ENCODE assay signal across 36 mouse cellular contexts in the genomic region with DNA sequence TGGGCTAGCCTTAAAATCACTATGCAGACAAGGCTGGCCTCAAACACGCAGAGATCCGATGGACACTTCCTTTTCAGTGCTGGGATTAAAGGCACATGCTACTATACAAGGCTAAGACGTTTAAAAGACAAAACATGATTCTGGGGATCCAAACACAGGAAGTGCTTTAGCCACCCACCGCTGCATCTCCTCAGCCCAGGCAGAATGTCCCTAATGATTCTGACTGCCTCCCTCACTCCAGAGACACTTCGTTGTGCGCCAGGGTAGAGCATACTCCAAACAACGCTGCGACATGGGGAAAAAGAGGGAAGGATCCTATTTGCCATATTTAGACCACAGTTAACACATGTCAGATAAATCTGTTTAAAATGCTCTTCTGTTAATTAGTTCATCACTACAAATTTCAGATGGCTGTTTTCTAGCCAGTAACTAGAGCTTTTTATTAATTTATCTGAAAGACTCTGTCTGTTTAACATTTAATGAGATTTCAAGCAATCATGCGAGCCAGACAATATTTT.
A peak's percentile ranks its signal among the peaks of the same experiment; 100 is the strongest.
DNase-seq lines count a peak whose midpoint lies in the region; ATAC-seq and TF ChIP-seq lines count a peak whose summit lies in the region.
"Had no signal": no experiment of that assay in that cellular context is flagged by ENCODE, and none has a peak within 500 bp of the region (broad histone marks: within the 10 kb centered on the region; RNA-seq: fewer than 3 reads in every experiment).

No protein-coding gene starts in this region.

- H3K4me3 ChIP-seq in forebrain, embryonic 14.5 days (ENCODE audit: low read depth, low read length) = no peak overlapping the region
- no peak overlapping the region for H3K4me3 ChIP-seq in forebrain, embryonic 15.5 days
- no peak overlapping the region for H3K4me3 ChIP-seq in lung, embryonic 14.5 days (ENCODE audit: low read depth, low read length)
- no peak overlapping the region for H3K4me3 ChIP-seq in midbrain, embryonic 15.5 days
- no peak overlapping the region for H3K4me3 ChIP-seq in midbrain, embryonic 11.5 days (ENCODE audit: low read depth, low read length)
- no peak overlapping the region for H3K4me3 ChIP-seq in midbrain, postnatal 0 days (ENCODE audit: low read depth, low read length)
- no peak overlapping the region for H3K4me3 ChIP-seq in hindbrain, embryonic 11.5 days (ENCODE audit: low read depth, low read length)
- H3K4me3 ChIP-seq: embryonic facial prominence, embryonic 10.5 days; embryonic facial prominence, embryonic 15.5 days; forebrain, embryonic 13.5 days; gastrocnemius, adult 2 months; limb, embryonic 10.5 days; limb, embryonic 15.5 days; liver, embryonic 13.5 days; lung, embryonic 15.5 days; midbrain, embryonic 12.5 days; myocyte had no signal

- TF ChIP-seq CTCF in lung, embryonic 14.5 days (IDR thresholded peaks at IDR 0.05; ENCODE audit: low read depth) = no peak
- no peak for TF ChIP-seq CTCF in midbrain, postnatal 0 days (IDR thresholded peaks at IDR 0.05)

- DNase-seq in forebrain, embryonic 14.5 days (ENCODE audit: low spot score) = peak; percentile 27
- DNase-seq in lung, embryonic 14.5 days = peak; percentile 59
- no peak for DNase-seq in lung, postnatal 25 days (ENCODE audit: low spot score)
- DNase-seq in midbrain, embryonic 11.5 days (ENCODE audit: low spot score, missing footprints) = no peak
- DNase-seq in midbrain, postnatal 0 days (ENCODE audit: low spot score) = no peak
- DNase-seq in hindbrain, embryonic 11.5 days (ENCODE audit: low spot score) = no peak
- DNase-seq: adrenal gland, adult 2 months; adrenal gland, postnatal 36 days; cerebellum, adult 8-10 months; cerebellum, postnatal 25 days; gastrocnemius, adult 2 months; gastrocnemius, postnatal 36 days; heart, adult 18-20 months; heart, postnatal 36 days; kidney, adult 9 months; kidney, postnatal 36 days; liver, embryonic 13.5 days; right cerebral cortex, adult 18-20 months; spleen, adult 18-20 months; thymus, adult 18-20 months; thymus, postnatal 36 days had no signal

- no peaks in the 10 kb centered on the region for H3K36me3 ChIP-seq in forebrain, embryonic 14.5 days (ENCODE audit: control insufficient read depth, insufficient read depth, low read length)
- no peaks in the 10 kb centered on the region for H3K36me3 ChIP-seq in forebrain, embryonic 15.5 days
- no peaks in the 10 kb centered on the region for H3K36me3 ChIP-seq in lung, embryonic 14.5 days (ENCODE audit: insufficient read depth)
- H3K36me3 ChIP-seq in midbrain, embryonic 15.5 days (replicated peaks) = no peaks in the 10 kb centered on the region
- no peaks in the 10 kb centered on the region for H3K36me3 ChIP-seq in midbrain, embryonic 11.5 days (ENCODE audit: control insufficient read depth, insufficient read depth, low read length)
- H3K36me3 ChIP-seq in midbrain, postnatal 0 days (ENCODE audit: insufficient read depth, low read length) = no peaks in the 10 kb centered on the region
- H3K36me3 ChIP-seq in hindbrain, embryonic 11.5 days (ENCODE audit: control insufficient read depth, insufficient read depth, low read length) = no peaks in the 10 kb centered on the region
- H3K36me3 ChIP-seq: embryonic facial prominence, embryonic 10.5 days; embryonic facial prominence, embryonic 15.5 days; limb, embryonic 10.5 days; limb, embryonic 15.5 days; liver, embryonic 13.5 days; lung, embryonic 15.5 days; midbrain, embryonic 12.5 days had no signal

- no peaks in the 10 kb centered on the region for H3K9me3 ChIP-seq in forebrain, embryonic 14.5 days (replicated peaks; ENCODE audit: control insufficient read depth, low read length)
- no peaks in the 10 kb centered on the region for H3K9me3 ChIP-seq in forebrain, embryonic 15.5 days
- H3K9me3 ChIP-seq in lung, embryonic 14.5 days (ENCODE audit: low read depth, low read length) = no peaks in the 10 kb centered on the region
- no peaks in the 10 kb centered on the region for H3K9me3 ChIP-seq in midbrain, embryonic 15.5 days
- H3K9me3 ChIP-seq in midbrain, embryonic 11.5 days (ENCODE audit: control insufficient read depth, low read length) = no peaks in the 10 kb centered on the region
- H3K9me3 ChIP-seq in midbrain, postnatal 0 days (ENCODE audit: low read length) = no peaks in the 10 kb centered on the region
- H3K9me3 ChIP-seq in hindbrain, embryonic 11.5 days (ENCODE audit: control insufficient read depth, low read length) = no peaks in the 10 kb centered on the region
- H3K9me3 ChIP-seq: embryonic facial prominence, embryonic 10.5 days; embryonic facial prominence, embryonic 15.5 days; forebrain, embryonic 13.5 days; limb, embryonic 10.5 days; limb, embryonic 15.5 days; liver, embryonic 13.5 days; lung, embryonic 15.5 days; midbrain, embryonic 12.5 days had no signal

- no peak overlapping the region for H3K27ac ChIP-seq in forebrain, embryonic 14.5 days (ENCODE audit: low read depth, low read length)
- no peak overlapping the region for H3K27ac ChIP-seq in forebrain, embryonic 15.5 days (replicated peaks)
- no peak overlapping the region for H3K27ac ChIP-seq in lung, embryonic 14.5 days (ENCODE audit: low read depth)
- peak overlapping the region; percentile 46 for H3K27ac ChIP-seq in midbrain, embryonic 15.5 days
- H3K27ac ChIP-seq in midbrain, embryonic 11.5 days (ENCODE audit: low read depth, low read length) = no peak overlapping the region
- peak overlapping the region; percentile 38; the same call in 1 of the 2 replicates for H3K27ac ChIP-seq in midbrain, postnatal 0 days (ENCODE audit: low read depth, low read length)
- H3K27ac ChIP-seq in hindbrain, embryonic 11.5 days (ENCODE audit: low read depth, low read length) = no peak overlapping the region
- H3K27ac ChIP-seq: embryonic facial prominence, embryonic 10.5 days; embryonic facial prominence, embryonic 15.5 days; forebrain, embryonic 13.5 days; gastrocnemius, adult 2 months; hindbrain, embryonic 14.5 days; limb, embryonic 10.5 days; limb, embryonic 15.5 days; liver, embryonic 13.5 days; lung, embryonic 15.5 days; midbrain, embryonic 12.5 days had no signal

- no peaks in the 10 kb centered on the region; the same call in 1 of the 2 replicates for H3K4me1 ChIP-seq in forebrain, embryonic 14.5 days (ENCODE audit: control insufficient read depth, insufficient read depth, low read length)
- no peaks in the 10 kb centered on the region for H3K4me1 ChIP-seq in forebrain, embryonic 15.5 days
- no peaks in the 10 kb centered on the region; the same call in 1 of the 2 replicates for H3K4me1 ChIP-seq in lung, embryonic 14.5 days (ENCODE audit: insufficient read depth)
- peaks cover 21% of the 10 kb centered on the region for H3K4me1 ChIP-seq in midbrain, embryonic 15.5 days
- H3K4me1 ChIP-seq in midbrain, embryonic 11.5 days (ENCODE audit: control insufficient read depth, insufficient read depth, low read length) = peaks cover 5% of the 10 kb centered on the region
- H3K4me1 ChIP-seq in midbrain, postnatal 0 days (ENCODE audit: insufficient read depth, low read length) = peaks cover 9% of the 10 kb centered on the region; the same call in 1 of the 2 replicates
- no peaks in the 10 kb centered on the region for H3K4me1 ChIP-seq in hindbrain, embryonic 11.5 days (replicated peaks; ENCODE audit: control insufficient read depth, insufficient read depth, low read length)
- H3K4me1 ChIP-seq: embryonic facial prominence, embryonic 15.5 days; forebrain, embryonic 13.5 days; limb, embryonic 10.5 days; limb, embryonic 15.5 days; liver, embryonic 13.5 days; lung, embryonic 15.5 days had no signal

- H3K27me3 ChIP-seq in forebrain, embryonic 14.5 days (replicated peaks; ENCODE audit: control insufficient read depth, insufficient read depth, low read length) = no peaks in the 10 kb centered on the region
- H3K27me3 ChIP-seq in forebrain, embryonic 15.5 days = no peaks in the 10 kb centered on the region
- H3K27me3 ChIP-seq in lung, embryonic 14.5 days (ENCODE audit: insufficient read depth, low read length) = no peaks in the 10 kb centered on the region
- no peaks in the 10 kb centered on the region for H3K27me3 ChIP-seq in midbrain, embryonic 15.5 days (replicated peaks)
- no peaks in the 10 kb centered on the region for H3K27me3 ChIP-seq in midbrain, embryonic 11.5 days (ENCODE audit: control insufficient read depth, insufficient read depth, low read length)
- H3K27me3 ChIP-seq in midbrain, postnatal 0 days (ENCODE audit: insufficient read depth, low read length) = no peaks in the 10 kb centered on the region
- H3K27me3 ChIP-seq in hindbrain, embryonic 11.5 days (ENCODE audit: control insufficient read depth, insufficient read depth, low read length) = no peaks in the 10 kb centered on the region
- H3K27me3 ChIP-seq: CH12.LX; embryonic facial prominence, embryonic 15.5 days; forebrain, embryonic 13.5 days; limb, embryonic 15.5 days; liver, embryonic 13.5 days; lung, embryonic 15.5 days; midbrain, embryonic 12.5 days had no signal

- no peak overlapping the region for H3K4me2 ChIP-seq in forebrain, embryonic 14.5 days (ENCODE audit: low read length)
- no peak overlapping the region for H3K4me2 ChIP-seq in forebrain, embryonic 15.5 days (replicated peaks)
- no peak overlapping the region for H3K4me2 ChIP-seq in lung, embryonic 14.5 days
- no peak overlapping the region for H3K4me2 ChIP-seq in midbrain, embryonic 15.5 days
- H3K4me2 ChIP-seq in midbrain, embryonic 11.5 days = no peak overlapping the region
- no peak overlapping the region for H3K4me2 ChIP-seq in midbrain, postnatal 0 days (ENCODE audit: low read depth, low read length, poor library complexity, severe bottlenecking)
- H3K4me2 ChIP-seq in hindbrain, embryonic 11.5 days (replicated peaks; ENCODE audit: low read depth, low read length) = no peak overlapping the region
- H3K4me2 ChIP-seq: embryonic facial prominence, embryonic 15.5 days; forebrain, embryonic 13.5 days; heart, embryonic 11.5 days; hindbrain, embryonic 14.5 days; limb, embryonic 15.5 days; liver, embryonic 13.5 days; lung, embryonic 15.5 days; midbrain, embryonic 12.5 days had no signal

- WGBS in forebrain, embryonic 14.5 days = 63% methylated on average over 9 of the region's 9 CpGs
- 48% methylated on average over 9 of the region's 9 CpGs for WGBS in forebrain, embryonic 15.5 days
- 37% methylated on average over 9 of the region's 9 CpGs for WGBS in lung, embryonic 14.5 days
- 48% methylated on average over 9 of the region's 9 CpGs for WGBS in midbrain, embryonic 15.5 days
- WGBS in midbrain, embryonic 11.5 days = 59% methylated on average over 9 of the region's 9 CpGs
- WGBS in midbrain, postnatal 0 days = 47% methylated on average over 9 of the region's 9 CpGs
- 69% methylated on average over 9 of the region's 9 CpGs for WGBS in hindbrain, embryonic 11.5 days

- H3K9ac ChIP-seq in forebrain, embryonic 14.5 days (ENCODE audit: low read length) = no peak overlapping the region
- no peak overlapping the region for H3K9ac ChIP-seq in forebrain, embryonic 15.5 days (replicated peaks)
- no peak overlapping the region for H3K9ac ChIP-seq in lung, embryonic 14.5 days
- H3K9ac ChIP-seq in midbrain, embryonic 15.5 days = no peak overlapping the region
- H3K9ac ChIP-seq in midbrain, embryonic 11.5 days (ENCODE audit: low read length) = no peak overlapping the region
- H3K9ac ChIP-seq in midbrain, postnatal 0 days (replicated peaks; ENCODE audit: low read length, poor library complexity, severe bottlenecking) = no peak overlapping the region
- no peak overlapping the region for H3K9ac ChIP-seq in hindbrain, embryonic 11.5 days (ENCODE audit: low read depth, low read length)
- H3K9ac ChIP-seq: embryonic facial prominence, embryonic 15.5 days; forebrain, embryonic 13.5 days; hindbrain, embryonic 14.5 days; limb, embryonic 15.5 days; liver, embryonic 13.5 days; lung, embryonic 15.5 days; midbrain, embryonic 12.5 days had no signal

- ATAC-seq in forebrain, embryonic 14.5 days = no peak
- ATAC-seq in forebrain, embryonic 15.5 days (replicated peaks) = no peak
- ATAC-seq in lung, embryonic 14.5 days (ENCODE audit: insufficient read depth) = peak; percentile 75; the same call in 1 of the 2 replicates
- no peak for ATAC-seq in midbrain, embryonic 15.5 days (replicated peaks)
- no peak for ATAC-seq in midbrain, embryonic 11.5 days (ENCODE audit: low FRiP score)
- ATAC-seq in midbrain, postnatal 0 days (ENCODE audit: low FRiP score) = no peak
- no peak for ATAC-seq in hindbrain, embryonic 11.5 days (ENCODE audit: low FRiP score)
- ATAC-seq: activated CD4-positive, CD25-positive, alpha-beta regulatory T cell, adult 4 months; forebrain, embryonic 13.5 days; intestine, postnatal 0 days had no signal

Comparison
In these comparisons a context has a peak if more than half of its experiments do, and no peak if none do; other contexts are left out.
1. DNase-seq: peak in forebrain, embryonic 14.5 days (single experiment) and lung, embryonic 14.5 days (single experiment); none in lung, postnatal 25 days (single experiment), midbrain, embryonic 11.5 days (single experiment), midbrain, postnatal 0 days (single experiment) and hindbrain, embryonic 11.5 days (single experiment).
2. H3K27ac ChIP-seq: peak in midbrain, embryonic 15.5 days (single experiment) and midbrain, postnatal 0 days (single experiment); none in forebrain, embryonic 14.5 days (single experiment), forebrain, embryonic 15.5 days (single experiment), lung, embryonic 14.5 days (single experiment), midbrain, embryonic 11.5 days (single experiment) and hindbrain, embryonic 11.5 days (single experiment).